Mouse (Mus musculus) erythroblast, embryonic 14.5 days (primary cell): ENCODE measurements around the gene Odf3b. TPM values are rescaled to one million over a fixed set of nuclear protein-coding genes. Genes with fewer than 3 reads are reported as not detected.

ENCODE experiments used
- H3K27me3 ChIP-seq: 2 replicates; pipeline ENCODE4 v1.6.1; 2012; ENCODE audit warnings: inconsistent platforms; ENCODE audit not compliant: control insufficient read depth
- H3K36me3 ChIP-seq: 2 replicates; pipeline ENCODE4 v1.6.1; 2012; ENCODE audit warnings: mild to moderate bottlenecking, inconsistent platforms; ENCODE audit not compliant: control insufficient read depth
- H3K4me1 ChIP-seq: 2 replicates; pipeline ENCODE4 v1.6.1; 2012; ENCODE audit warnings: inconsistent platforms; ENCODE audit not compliant: control insufficient read depth
- H3K4me3 ChIP-seq: replicated peaks from 2 replicates; pipeline ENCODE3; 2012; ENCODE audit warnings: moderate library complexity, mild to moderate bottlenecking, inconsistent platforms
- H3K9me3 ChIP-seq: 2 replicates; pipeline ENCODE4 v1.6.1; 2012; ENCODE audit warnings: low read length, inconsistent platforms, mixed read lengths; ENCODE audit not compliant: control insufficient read depth
- GATA1 ChIP-seq: IDR thresholded peaks from 2 replicates; pipeline ENCODE4 v1.6.1; 2012; ENCODE audit warnings: low read length, inconsistent platforms, mixed read lengths
- TAL1 ChIP-seq: IDR thresholded peaks from 3 replicates; pipeline ENCODE4 v1.6.1; 2012; ENCODE audit warnings: low read length, inconsistent platforms, mixed read lengths
- polyA plus RNA-seq: library from polyadenylated mRNA; stranded (reverse); fragments of >175 nt; gene quantifications from 2 replicates; pipeline ENCODE4 v1.2.3, GENCODE M21; 2012

The Odf3b gene
- 0.44 and 0.65 TPM in 2 replicates for polyA plus RNA-seq

- H3K9me3 ChIP-seq = no peaks in the 10 kb centered on the region
- H3K27me3 ChIP-seq = peaks cover 44% of the 10 kb centered on the region
- peaks cover 31% of the 10 kb centered on the region for H3K4me1 ChIP-seq
- peak within 1 kb of the TSS; percentile 59 for H3K4me3 ChIP-seq
- TF ChIP-seq TAL1 = no peak
- TF ChIP-seq GATA1 = no peak
- H3K36me3 ChIP-seq = no peaks in the 10 kb centered on the region
Measured at GRCm38 (mm10) chr15:89378831-89379401, at the start of gene Odf3b. Odf3b (minus strand) TSS chr15:89379282.

- peak overlapping the region; percentile 97 for H3K4me3 ChIP-seq
- H3K36me3 ChIP-seq = peaks cover 43% of the 10 kb centered on the region
- no peak for TF ChIP-seq TAL1
- no peak for TF ChIP-seq GATA1
- H3K9me3 ChIP-seq = no peaks in the 10 kb centered on the region
- H3K27me3 ChIP-seq = no peaks in the 10 kb centered on the region
- H3K4me1 ChIP-seq = peaks cover 46% of the 10 kb centered on the region
Measured at GRCm38 (mm10) chr15:89428136-89428790, 49.2 kb upstream of the Odf3b start.

GRCm38 (mm10) chr15:89426716-89427115 is 47.6 kb upstream of the Odf3b start:
- peaks cover 40% of the 10 kb centered on the region for H3K4me1 ChIP-seq
- no peak for TF ChIP-seq GATA1
- TF ChIP-seq TAL1 = no peak
- H3K36me3 ChIP-seq = peaks cover 45% of the 10 kb centered on the region
- H3K4me3 ChIP-seq = no peak overlapping the region
- no peaks in the 10 kb centered on the region for H3K27me3 ChIP-seq
- H3K9me3 ChIP-seq = no peaks in the 10 kb centered on the region

- H3K36me3 ChIP-seq = peaks cover 47% of the 10 kb centered on the region
- no peak for TF ChIP-seq GATA1
- no peak for TF ChIP-seq TAL1
- peak within 1 kb of the TSS; percentile 26 for H3K4me3 ChIP-seq
- no peaks in the 10 kb centered on the region for H3K9me3 ChIP-seq
- peaks cover 32% of the 10 kb centered on the region for H3K4me1 ChIP-seq
- H3K27me3 ChIP-seq = no peaks in the 10 kb centered on the region
Measured at GRCm38 (mm10) chr15:89425711-89426121, 46.6 kb upstream of the Odf3b start, which contains the start of gene Cpt1b. Cpt1b (minus strand) TSS chr15:89425863.

- H3K4me1 ChIP-seq = peaks cover 26% of the 10 kb centered on the region
- H3K4me3 ChIP-seq = no peak overlapping the region
- H3K27me3 ChIP-seq = no peaks in the 10 kb centered on the region
- no peak for TF ChIP-seq TAL1
- TF ChIP-seq GATA1 = no peak
- no peaks in the 10 kb centered on the region for H3K9me3 ChIP-seq
- H3K36me3 ChIP-seq = peaks cover 56% of the 10 kb centered on the region
Measured at GRCm38 (mm10) chr15:89424621-89425020, 45.5 kb upstream of the Odf3b start.

GRCm38 (mm10) chr15:89421938-89422337 is 42.9 kb upstream of the Odf3b start:
- no peaks in the 10 kb centered on the region for H3K9me3 ChIP-seq
- peaks cover 11% of the 10 kb centered on the region for H3K4me1 ChIP-seq
- H3K36me3 ChIP-seq = peaks cover 64% of the 10 kb centered on the region
- no peak for TF ChIP-seq GATA1
- no peak for TF ChIP-seq TAL1
- H3K4me3 ChIP-seq = no peak overlapping the region
- H3K27me3 ChIP-seq = no peaks in the 10 kb centered on the region

GRCm38 (mm10) chr15:89415282-89415681 is 36.2 kb upstream of the Odf3b start:
- H3K4me1 ChIP-seq = no peaks in the 10 kb centered on the region
- no peak for TF ChIP-seq TAL1
- TF ChIP-seq GATA1 = no peak
- peaks cover under 1% of the 10 kb centered on the region; the same call in 1 of the 2 replicates for H3K9me3 ChIP-seq
- H3K27me3 ChIP-seq = no peaks in the 10 kb centered on the region
- peaks cover 26% of the 10 kb centered on the region for H3K36me3 ChIP-seq
- no peak overlapping the region for H3K4me3 ChIP-seq

- Histone ChIP-seq H3K4me1 (no peaks in the 10 kb centered on the region), H3K36me3 (no peaks in the 10 kb centered on the region), H3K4me3 (no peak within 1 kb of the TSS), H3K9me3 (peaks cover 12% of the 10 kb centered on the region), H3K27me3 (no peaks in the 10 kb centered on the region)
- no peak for TF ChIP-seq TAL1
- TF ChIP-seq GATA1 = no peak
Measured at GRCm38 (mm10) chr15:89410118-89410517, 31.0 kb upstream of the Odf3b start, which contains the start of gene Syce3. Syce3 (minus strand) TSS chr15:89410503.

GRCm38 (mm10) chr15:89406691-89407090 is 27.6 kb upstream of the Odf3b start:
- H3K4me3 ChIP-seq = no peak overlapping the region
- peaks cover 14% of the 10 kb centered on the region for H3K9me3 ChIP-seq
- no peaks in the 10 kb centered on the region for H3K36me3 ChIP-seq
- TF ChIP-seq TAL1 (no peak), GATA1 (no peak)
- H3K4me1 ChIP-seq = no peaks in the 10 kb centered on the region
- no peaks in the 10 kb centered on the region for H3K27me3 ChIP-seq
